8 mouse cellular contexts compared by ENCODE assay signal in the genomic region with DNA sequence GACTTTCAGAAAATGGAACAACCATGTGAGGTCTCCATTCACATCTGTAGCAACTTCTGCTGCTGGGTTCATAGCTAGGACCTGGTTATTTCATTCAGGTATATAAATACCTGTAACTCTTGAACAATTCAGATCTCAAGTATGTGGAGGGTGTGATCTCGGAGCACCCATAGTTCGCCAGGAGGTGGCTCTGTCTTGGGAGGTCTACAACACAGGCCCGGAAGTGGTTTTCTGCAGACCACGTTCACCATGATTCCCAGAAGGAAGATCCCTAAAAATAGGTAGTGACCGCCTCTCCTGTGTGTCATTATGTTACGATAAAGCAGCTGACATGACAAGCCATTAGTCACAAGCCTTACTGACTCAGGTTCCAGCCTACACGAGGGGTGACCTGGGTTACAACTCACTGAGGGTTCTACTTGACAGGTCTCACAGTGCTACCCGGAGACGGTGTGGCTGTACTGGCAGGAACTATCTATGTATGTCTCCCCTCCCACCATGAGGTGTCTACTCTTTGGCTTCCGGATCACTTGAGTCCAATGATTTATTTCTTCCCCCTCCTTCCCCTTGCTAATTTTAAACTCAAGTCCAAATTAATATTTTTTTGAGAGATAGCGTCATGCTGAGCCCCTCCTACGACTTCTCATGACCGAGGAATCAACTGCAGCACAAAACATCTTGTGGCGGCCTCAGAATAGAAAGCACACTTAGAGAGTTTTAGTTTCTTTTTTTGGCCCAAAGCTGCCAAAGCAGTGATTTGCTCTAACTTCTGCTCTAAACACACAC. TPM values are rescaled to one million over a fixed set of nuclear protein-coding genes. Genes with fewer than 3 reads are reported as not detected.
A peak's percentile ranks its signal among the peaks of the same experiment; 100 is the strongest.
DNase-seq lines count a peak whose midpoint lies in the region; ATAC-seq and TF ChIP-seq lines count a peak whose summit lies in the region.
"Had no signal": no experiment of that assay in that cellular context is flagged by ENCODE, and none has a peak within 500 bp of the region (broad histone marks: within the 10 kb centered on the region; RNA-seq: fewer than 3 reads in every experiment).

No protein-coding gene starts in this region.

- TF ChIP-seq POLR2A in thymus, adult 2 months (IDR thresholded peaks at IDR 0.05; ENCODE audit: control insufficient read depth, extremely low read depth, insufficient read depth, low read length, poor library complexity), result no peak

- no peak for ATAC-seq in forebrain, embryonic 15.5 days (replicated peaks)
- ATAC-seq in cerebellum, adult (ENCODE audit: insufficient number of reproducible peaks, low FRiP score, low TSS enrichment), result no peak

- no peak overlapping the region for H3K9ac ChIP-seq in forebrain, embryonic 15.5 days (replicated peaks)
- H3K9ac ChIP-seq: limb, embryonic 12.5 days had no signal

- peaks cover 9% of the 10 kb centered on the region for H3K4me1 ChIP-seq in thymus, adult 2 months (replicated peaks; ENCODE audit: control insufficient read depth, insufficient read depth, low read length)
- H3K4me1 ChIP-seq in forebrain, embryonic 15.5 days, result no peaks in the 10 kb centered on the region
- H3K4me1 ChIP-seq: limb, embryonic 12.5 days had no signal

- H3K27me3 ChIP-seq in thymus, adult 2 months (ENCODE audit: control insufficient read depth, insufficient read depth, low read length), result no peaks in the 10 kb centered on the region
- H3K27me3 ChIP-seq in forebrain, embryonic 15.5 days, result no peaks in the 10 kb centered on the region
- H3K27me3 ChIP-seq: limb, embryonic 12.5 days had no signal

- H3K4me3 ChIP-seq in thymus, adult 2 months (ENCODE audit: control insufficient read depth, insufficient read depth, low read length), result peak overlapping the region; percentile 18; the same call in 1 of the 2 replicates
- no peak overlapping the region for H3K4me3 ChIP-seq in forebrain, embryonic 15.5 days
- H3K4me3 ChIP-seq: limb, embryonic 12.5 days had no signal

- peak; percentile 45 for DNase-seq in thymus, adult 2 months
- no peak for DNase-seq in thymus, adult 18-20 months
- peak; percentile 26 for DNase-seq in heart, adult 8-10 months (ENCODE audit: low spot score)
- peak; percentile 12 to 26 for DNase-seq in left cerebral cortex, adult 8-10 months (ENCODE audit: low spot score in 2 of 2)
- DNase-seq in cerebellum, adult 18-20 months, result no peak

- H3K27ac ChIP-seq in thymus, adult 2 months (ENCODE audit: control insufficient read depth, insufficient read depth, low read length), result no peak overlapping the region
- no peak overlapping the region for H3K27ac ChIP-seq in forebrain, embryonic 15.5 days (replicated peaks)
- H3K27ac ChIP-seq: limb, embryonic 12.5 days had no signal

- no peak overlapping the region for H3K4me2 ChIP-seq in forebrain, embryonic 15.5 days (replicated peaks)
- H3K4me2 ChIP-seq: limb, embryonic 12.5 days had no signal

- WGBS in thymus, adult 2 months, result 19% methylated on average over 14 of the region's 14 CpGs
- 90% methylated on average over 14 of the region's 14 CpGs for WGBS in forebrain, embryonic 15.5 days

- H3K36me3 ChIP-seq in thymus, adult 2 months (ENCODE audit: control insufficient read depth, insufficient read depth, low read length), result no peaks in the 10 kb centered on the region
- no peaks in the 10 kb centered on the region for H3K36me3 ChIP-seq in forebrain, embryonic 15.5 days

- no peak for TF ChIP-seq CTCF in thymus, adult 2 months (IDR thresholded peaks at IDR 0.05; ENCODE audit: borderline replicate concordance, control insufficient read depth, extremely low read depth, insufficient read depth, low read length, poor library complexity)

- H3K9me3 ChIP-seq in forebrain, embryonic 15.5 days, result no peaks in the 10 kb centered on the region
- H3K9me3 ChIP-seq: limb, embryonic 12.5 days had no signal

RNA-seq across cellular contexts. Expression of a gene that starts 44.2 kb away (rescaled TPM):
- polyA plus RNA-seq in thymus, adult 2 months (2012; rRNA removed), result 1.8 and 1.9 TPM in 2 replicates
- total RNA-seq in heart, adult 8-10 months (2022), result 1 to 10 TPM; 3.6 to 4.4 (median 3.9) TPM
- total RNA-seq in left cerebral cortex, adult 8-10 months (2022), result 1 to 10 TPM in 1 of 4 experiments, under 1 TPM in 3; 0.70 to 1.9 (median 0.85) TPM
- polyA plus RNA-seq in forebrain, embryonic 15.5 days (2015; fragmentation: Nextera tagmentation; extraction: Ambion mirVana), result 25.8 and 27.5 TPM in 2 replicates

Comparison
In these comparisons a context has a peak if more than half of its experiments do, and no peak if none do; other contexts are left out.
1. DNase-seq: peak in thymus, adult 2 months (single experiment), heart, adult 8-10 months (single experiment) and left cerebral cortex, adult 8-10 months (2 of 2); none in thymus, adult 18-20 months (0 of 2) and cerebellum, adult 18-20 months (0 of 2).